Mouse (Mus musculus) hindbrain, embryonic 13.5 days (tissue): ENCODE measurements at regions not wholly inside any gene's neighbourhood (a gene's known extent, or its start where the extent isn't known, plus 50 kb on each side); places are given as distances from the start of the nearest gene placed in this dataset.

Experiments
- ATAC-seq: fragments of 200-750 bp; cut with Nextera tagmentation; 2 replicates; pipeline ENCODE4 v1.8.0; 2017; ENCODE audit warnings: moderate TSS enrichment; ENCODE audit not compliant: low FRiP score
- H3K27ac ChIP-seq: fragments of 300-500 bp; sonication (generic); 2 replicates; pipeline ENCODE4 v1.5.1; 2015; ENCODE audit warnings: inconsistent platforms, mild to moderate bottlenecking, moderate library complexity
- H3K27me3 ChIP-seq: fragments of 300-500 bp; sonication (generic); 2 replicates; pipeline ENCODE4 v1.6.1; 2015; ENCODE audit warnings: mild to moderate bottlenecking, inconsistent platforms
- H3K36me3 ChIP-seq: fragments of 300-500 bp; sonication (generic); 2 replicates; pipeline ENCODE4 v1.6.1; 2015; ENCODE audit warnings: mild to moderate bottlenecking, inconsistent platforms
- H3K4me1 ChIP-seq: fragments of 300-500 bp; sonication (generic); replicated peaks from 2 replicates; pipeline ENCODE4 v1.6.1; 2015; ENCODE audit warnings: inconsistent platforms
- H3K4me2 ChIP-seq: fragments of 300-500 bp; sonication (generic); 2 replicates; pipeline ENCODE4 v1.6.1; 2015; ENCODE audit warnings: inconsistent platforms, mild to moderate bottlenecking, moderate library complexity
- H3K4me3 ChIP-seq: fragments of 300-500 bp; sonication (generic); 2 replicates; pipeline ENCODE4 v1.5.1; 2015; ENCODE audit warnings: mild to moderate bottlenecking, inconsistent platforms
- H3K9ac ChIP-seq: fragments of 300-500 bp; sonication (generic); 2 replicates; pipeline ENCODE4 v1.6.1; 2015; ENCODE audit warnings: mild to moderate bottlenecking, inconsistent platforms
- H3K9me3 ChIP-seq: fragments of 300-500 bp; sonication (generic); 2 replicates; pipeline ENCODE4 v1.6.1; 2016; ENCODE audit warnings: inconsistent platforms
- WGBS: fragments of 180-500 bp; shearing (Covaris S2); methylation state at CpG from one replicate; pipeline ENCODE4 v1.1.7; 2015; 5-methylcytosine and 5-hydroxymethylcytosine counted together

DNA sequence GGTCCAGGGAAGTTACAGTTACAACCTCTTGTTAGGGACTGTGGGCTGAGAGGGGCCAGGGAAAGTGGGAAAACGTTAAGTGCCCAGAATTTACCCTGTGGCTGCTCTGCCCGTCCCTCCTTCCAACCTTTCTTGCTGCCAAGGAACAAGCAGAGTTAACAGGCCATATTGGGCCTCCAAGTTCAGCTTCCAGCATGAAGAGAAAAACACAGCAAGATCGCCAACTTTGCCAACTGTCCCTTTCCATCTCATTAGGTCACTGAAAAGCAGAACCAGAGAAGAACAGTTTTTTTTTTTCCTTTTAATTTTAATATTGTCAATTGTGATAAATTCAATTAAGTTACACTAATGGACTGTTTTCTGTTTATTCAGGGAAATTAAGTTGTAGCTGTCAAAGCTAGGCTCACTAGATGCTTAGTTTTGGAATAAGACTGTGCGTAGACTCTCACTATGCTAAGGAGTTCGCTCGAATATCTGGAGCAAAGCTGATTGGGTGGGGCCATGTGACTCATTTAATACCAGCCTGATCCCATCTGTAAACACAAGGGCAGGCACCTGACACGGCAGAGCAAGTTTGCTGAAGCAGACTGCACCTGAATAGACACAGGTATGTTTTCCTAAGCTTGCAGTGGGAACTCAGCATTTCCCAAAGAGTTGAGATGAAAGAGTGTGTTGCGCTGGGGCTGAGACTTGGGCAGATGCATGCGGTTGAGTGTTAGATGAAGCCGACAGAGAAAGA is 178.9 kb downstream of the Gm45692 start:
- no peak overlapping the region for H3K27ac ChIP-seq
- WGBS, result 89% methylated on average over 10 of the region's 10 CpGs
- H3K36me3 ChIP-seq, result no peaks in the 10 kb centered on the region
- no peak overlapping the region for H3K4me3 ChIP-seq
- no peaks in the 10 kb centered on the region for H3K9me3 ChIP-seq
- H3K4me2 ChIP-seq, result no peak overlapping the region
- peaks cover 6% of the 10 kb centered on the region for H3K4me1 ChIP-seq
- no peak overlapping the region for H3K9ac ChIP-seq
- peaks cover 10% of the 10 kb centered on the region; the same call in 1 of the 2 replicates for H3K27me3 ChIP-seq
- no peak for ATAC-seq

DNA sequence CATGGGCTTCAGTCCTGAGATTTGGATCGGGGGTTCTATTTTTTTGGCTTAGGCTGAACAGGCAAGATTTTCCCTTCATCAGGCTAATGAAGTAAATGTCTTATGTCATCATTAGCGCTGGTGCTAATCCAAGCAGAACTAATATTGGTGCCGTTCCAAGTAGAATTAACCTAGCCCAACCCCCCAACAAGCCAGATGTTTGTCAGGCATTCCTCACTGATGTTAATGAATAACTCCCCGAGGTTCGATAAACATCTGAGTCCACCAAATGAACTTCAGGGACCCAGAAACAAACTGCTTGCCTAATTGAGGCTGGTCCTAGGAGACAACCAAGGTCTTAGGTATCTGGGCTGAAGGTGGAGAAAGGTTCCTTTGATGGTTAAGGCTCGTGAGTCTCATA is 180.9 kb downstream of the Gm45692 start:
- no peak overlapping the region for H3K4me2 ChIP-seq
- H3K4me3 ChIP-seq, result no peak overlapping the region
- no peaks in the 10 kb centered on the region for H3K36me3 ChIP-seq
- H3K9ac ChIP-seq, result no peak overlapping the region
- H3K4me1 ChIP-seq, result peaks cover 15% of the 10 kb centered on the region
- H3K27ac ChIP-seq, result no peak overlapping the region
- WGBS, result 40% methylated on average over 6 of the region's 6 CpGs
- ATAC-seq, result no peak
- H3K9me3 ChIP-seq, result no peaks in the 10 kb centered on the region
- H3K27me3 ChIP-seq, result peaks cover 13% of the 10 kb centered on the region

DNA sequence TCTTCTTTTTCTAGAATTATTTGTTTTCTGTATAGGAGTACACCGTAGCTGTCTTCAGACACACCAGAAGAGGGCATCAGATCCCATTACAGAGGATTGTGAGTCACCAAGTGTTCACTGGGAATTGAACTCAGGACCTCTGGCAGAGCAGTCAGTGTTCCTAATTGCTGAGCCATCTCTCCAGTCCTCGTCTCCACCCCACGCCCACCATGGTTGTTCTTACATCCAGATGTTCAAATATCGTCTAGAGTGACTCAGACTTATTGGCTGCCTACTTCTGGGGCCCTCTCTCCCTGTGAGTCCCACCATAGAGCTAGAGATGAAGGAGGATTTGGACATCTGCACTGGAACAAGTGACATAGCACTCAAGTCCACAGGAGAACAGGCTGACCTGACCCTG is 182.6 kb downstream of the Gm45692 start:
- no peak for ATAC-seq
- no peaks in the 10 kb centered on the region for H3K9me3 ChIP-seq
- H3K36me3 ChIP-seq, result no peaks in the 10 kb centered on the region
- WGBS, result 84% methylated on average over 4 of the region's 4 CpGs
- no peak overlapping the region for H3K4me2 ChIP-seq
- H3K27me3 ChIP-seq, result peaks cover 13% of the 10 kb centered on the region
- H3K4me3 ChIP-seq, result no peak overlapping the region
- H3K27ac ChIP-seq, result no peak overlapping the region
- H3K9ac ChIP-seq, result no peak overlapping the region
- peaks cover 21% of the 10 kb centered on the region for H3K4me1 ChIP-seq

DNA sequence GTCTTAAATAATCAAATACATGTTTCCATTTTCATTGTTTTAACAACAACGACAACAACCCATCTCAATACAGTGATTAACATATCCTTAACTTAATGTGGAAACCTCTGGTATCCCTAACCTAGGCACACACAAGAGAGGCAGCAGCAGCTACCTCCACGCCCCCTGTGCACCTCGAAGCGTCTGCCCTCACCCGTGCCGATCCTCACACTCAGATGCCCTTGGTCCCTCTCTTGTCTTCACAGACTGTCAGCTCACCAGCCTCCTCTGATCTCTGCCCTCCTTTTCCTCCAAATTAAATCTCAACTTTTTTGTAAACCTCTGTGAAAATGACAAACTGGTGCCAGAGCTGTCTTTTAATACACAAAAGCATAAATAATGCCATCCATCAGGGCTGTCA is 185.2 kb downstream of the Gm45692 start:
- H3K4me3 ChIP-seq, result no peak overlapping the region
- 38% methylated on average over 6 of the region's 6 CpGs for WGBS
- no peaks in the 10 kb centered on the region for H3K9me3 ChIP-seq
- peaks cover 35% of the 10 kb centered on the region for H3K4me1 ChIP-seq
- H3K4me2 ChIP-seq, result no peak overlapping the region
- no peaks in the 10 kb centered on the region for H3K36me3 ChIP-seq
- H3K9ac ChIP-seq, result no peak overlapping the region
- H3K27me3 ChIP-seq, result peaks cover 25% of the 10 kb centered on the region
- peak; percentile 33; the same call in 1 of the 2 replicates for ATAC-seq
- no peak overlapping the region for H3K27ac ChIP-seq

DNA sequence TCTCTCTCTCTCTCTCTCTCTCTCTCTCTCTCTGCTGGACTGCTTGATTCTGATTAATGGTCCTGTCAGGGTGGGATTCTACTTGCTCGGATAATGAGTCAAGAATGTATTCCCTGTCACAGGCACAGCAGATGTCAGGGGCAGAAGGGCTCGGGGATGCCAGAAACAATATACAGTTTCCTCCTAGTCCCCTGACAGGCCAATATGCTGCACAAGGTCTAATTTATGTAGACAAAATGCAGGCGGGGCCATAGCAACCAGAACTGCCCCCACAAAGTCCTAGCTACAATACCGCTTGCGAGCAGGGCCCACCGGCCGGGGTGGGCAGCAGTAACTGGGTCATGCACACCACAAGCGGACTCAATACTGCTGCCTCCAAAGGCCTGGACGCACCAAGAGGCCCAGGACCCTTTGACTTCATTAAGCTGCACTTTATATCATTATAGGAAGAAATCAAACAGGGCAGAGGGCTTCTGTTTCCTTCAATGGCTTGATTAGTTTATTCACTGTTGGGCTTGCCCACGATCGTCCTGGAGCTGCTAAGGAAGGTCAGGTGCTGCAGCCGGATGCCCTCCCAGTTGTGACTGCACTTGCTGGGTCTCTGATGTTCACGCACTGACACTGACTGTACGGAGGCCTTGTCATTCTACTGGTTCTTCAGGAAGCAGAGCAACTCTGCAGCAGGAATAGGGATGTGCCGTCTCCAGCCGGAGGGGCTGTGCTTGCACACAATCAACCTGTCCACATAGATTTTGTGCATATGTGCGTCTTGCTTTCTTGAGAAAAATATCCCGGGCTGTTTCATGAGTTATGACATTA is 185.9 kb downstream of the Gm45692 start:
- no peak overlapping the region for H3K4me3 ChIP-seq
- H3K36me3 ChIP-seq, result no peaks in the 10 kb centered on the region
- ATAC-seq, result peak; percentile 90
- H3K27ac ChIP-seq, result peak overlapping the region; percentile 73
- 41% methylated on average over 18 of the region's 18 CpGs for WGBS
- peaks cover 35% of the 10 kb centered on the region for H3K4me1 ChIP-seq
- H3K4me2 ChIP-seq, result 0 out of 2 replicates have a peak overlapping the region, but pooled peaks have one; percentile 4
- H3K27me3 ChIP-seq, result peaks cover 28% of the 10 kb centered on the region
- H3K9ac ChIP-seq, result peak overlapping the region; percentile 15; the same call in 1 of the 2 replicates
- H3K9me3 ChIP-seq, result no peaks in the 10 kb centered on the region

DNA sequence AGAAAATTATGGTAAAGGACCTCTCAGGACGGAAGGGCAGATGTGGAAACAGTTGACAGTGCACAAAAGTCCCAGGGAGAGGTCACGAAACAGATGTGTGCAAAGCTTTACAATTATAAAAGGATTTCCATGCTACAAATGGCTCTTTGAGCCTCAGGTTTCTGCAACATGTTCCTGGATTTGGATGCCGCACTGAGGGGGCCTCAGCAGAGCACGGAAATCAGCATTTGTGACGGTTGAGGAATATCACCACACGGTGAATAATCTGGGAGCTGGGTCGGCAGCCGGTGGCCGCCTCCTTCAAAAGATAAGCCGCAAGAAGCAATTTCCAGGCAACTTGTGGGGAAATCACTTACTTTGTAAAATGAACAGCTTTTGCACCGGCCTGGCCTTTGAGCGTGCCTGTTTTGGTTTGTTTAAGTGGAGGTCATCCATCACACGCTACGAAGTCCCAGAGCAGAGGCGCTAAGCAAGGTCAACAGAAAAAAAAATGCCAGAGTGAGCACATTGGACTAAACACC is 188.8 kb downstream of the Gm45692 start:
- no peaks in the 10 kb centered on the region for H3K36me3 ChIP-seq
- no peak overlapping the region for H3K27ac ChIP-seq
- no peak for ATAC-seq
- peaks cover 29% of the 10 kb centered on the region for H3K4me1 ChIP-seq
- no peak overlapping the region for H3K4me3 ChIP-seq
- no peaks in the 10 kb centered on the region for H3K9me3 ChIP-seq
- 25% methylated on average over 15 of the region's 15 CpGs for WGBS
- peaks cover 23% of the 10 kb centered on the region for H3K27me3 ChIP-seq
- no peak overlapping the region for H3K9ac ChIP-seq
- 0 out of 2 replicates have a peak overlapping the region, but pooled peaks have one; percentile 13 for H3K4me2 ChIP-seq

DNA sequence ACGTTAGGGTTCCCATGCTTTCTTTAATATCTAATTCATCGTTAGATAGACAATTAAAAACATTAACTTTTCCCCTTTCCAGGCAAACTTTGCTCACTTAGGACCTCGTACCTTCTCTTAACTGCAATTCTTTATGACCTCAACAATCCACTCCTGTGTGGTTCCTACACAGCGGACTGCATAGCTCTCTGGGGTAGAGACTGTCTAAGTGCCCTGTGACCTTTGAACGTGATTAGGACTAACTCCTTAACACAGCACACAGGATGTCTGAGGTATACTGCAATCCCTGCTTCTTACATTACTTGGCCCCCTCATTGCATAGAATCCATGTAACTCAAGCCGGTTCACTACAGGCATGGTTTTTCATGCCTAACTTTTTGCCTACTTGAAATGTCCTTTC is 190.4 kb downstream of the Gm45692 start:
- H3K4me2 ChIP-seq, result no peak overlapping the region
- no peaks in the 10 kb centered on the region for H3K36me3 ChIP-seq
- no peak overlapping the region for H3K4me3 ChIP-seq
- H3K27ac ChIP-seq, result no peak overlapping the region
- peaks cover 19% of the 10 kb centered on the region for H3K27me3 ChIP-seq
- no peak overlapping the region for H3K9ac ChIP-seq
- peaks cover 26% of the 10 kb centered on the region for H3K4me1 ChIP-seq
- 88% methylated on average over 6 of the region's 6 CpGs for WGBS
- no peak for ATAC-seq
- H3K9me3 ChIP-seq, result no peaks in the 10 kb centered on the region

DNA sequence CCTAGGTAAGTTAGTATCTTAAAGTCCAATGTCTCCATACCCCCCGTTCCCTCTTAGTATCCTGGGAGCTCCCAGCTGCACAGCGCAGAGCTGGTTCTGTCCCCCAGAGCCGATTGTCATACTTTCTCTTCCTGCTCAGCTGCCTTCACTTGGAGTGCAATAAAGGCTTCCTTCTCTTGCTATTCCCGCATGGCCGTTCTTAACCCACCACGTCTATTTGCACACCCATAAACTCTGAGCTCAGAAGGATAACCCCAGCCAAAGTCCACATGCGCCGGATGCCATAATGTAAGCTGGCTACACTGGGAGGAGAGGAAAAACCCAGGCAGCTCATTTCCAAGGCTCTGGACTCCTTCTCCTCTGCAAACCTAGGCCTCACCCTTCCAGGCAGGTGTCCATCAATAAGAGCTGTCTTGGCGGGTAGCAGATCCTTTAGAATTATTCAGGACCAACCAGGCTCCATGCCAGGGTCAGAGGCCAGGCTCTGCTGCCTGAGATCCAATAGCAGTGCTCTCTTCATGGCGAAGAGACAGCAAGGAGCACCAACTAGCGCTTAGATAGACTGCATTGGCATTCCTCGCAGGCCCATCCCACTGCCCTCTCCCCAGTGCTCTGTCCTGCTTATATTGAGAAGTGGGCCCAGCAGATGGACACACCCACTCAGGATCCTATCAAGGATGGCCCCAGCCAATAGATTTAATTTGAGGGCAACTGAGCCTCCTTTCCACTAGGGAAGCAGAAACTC is 204.4 kb downstream of the Gm45692 start:
- no peak overlapping the region for H3K4me3 ChIP-seq
- H3K36me3 ChIP-seq, result no peaks in the 10 kb centered on the region
- no peak overlapping the region for H3K4me2 ChIP-seq
- no peak for ATAC-seq
- no peaks in the 10 kb centered on the region for H3K9me3 ChIP-seq
- H3K9ac ChIP-seq, result no peak overlapping the region
- no peaks in the 10 kb centered on the region for H3K4me1 ChIP-seq
- 90% methylated on average over 12 of the region's 12 CpGs for WGBS
- no peak overlapping the region for H3K27ac ChIP-seq
- H3K27me3 ChIP-seq, result 0 out of 2 replicates have a peak, but pooled peaks cover 7% of the 10 kb centered on the region

DNA sequence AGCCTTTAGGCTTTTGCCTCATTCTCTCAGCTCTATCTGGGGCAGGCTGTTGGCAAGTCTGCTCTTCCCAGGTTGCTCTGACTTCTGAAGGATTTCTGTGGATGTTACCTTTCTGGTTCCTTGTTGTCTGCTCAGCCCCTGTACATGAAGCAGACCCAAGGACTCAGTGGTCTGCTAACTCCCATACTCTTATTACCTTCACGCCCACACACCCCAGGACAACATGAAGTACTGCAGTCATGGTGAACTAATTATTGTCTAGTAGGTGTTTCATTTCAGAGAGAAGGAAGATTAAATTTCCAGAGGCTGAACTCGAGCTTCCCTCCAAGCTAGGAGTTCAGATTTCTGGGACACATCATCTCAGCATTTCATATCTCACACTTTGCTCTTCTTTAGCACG is 205.3 kb downstream of the Gm45692 start:
- H3K4me2 ChIP-seq, result no peak overlapping the region
- no peaks in the 10 kb centered on the region for H3K36me3 ChIP-seq
- H3K27me3 ChIP-seq, result 0 out of 2 replicates have a peak, but pooled peaks cover 7% of the 10 kb centered on the region
- no peak overlapping the region for H3K4me3 ChIP-seq
- no peak for ATAC-seq
- H3K27ac ChIP-seq, result no peak overlapping the region
- H3K9ac ChIP-seq, result no peak overlapping the region
- no peaks in the 10 kb centered on the region for H3K4me1 ChIP-seq
- no peaks in the 10 kb centered on the region for H3K9me3 ChIP-seq
- WGBS, result 80% methylated on average over 3 of the region's 3 CpGs

DNA sequence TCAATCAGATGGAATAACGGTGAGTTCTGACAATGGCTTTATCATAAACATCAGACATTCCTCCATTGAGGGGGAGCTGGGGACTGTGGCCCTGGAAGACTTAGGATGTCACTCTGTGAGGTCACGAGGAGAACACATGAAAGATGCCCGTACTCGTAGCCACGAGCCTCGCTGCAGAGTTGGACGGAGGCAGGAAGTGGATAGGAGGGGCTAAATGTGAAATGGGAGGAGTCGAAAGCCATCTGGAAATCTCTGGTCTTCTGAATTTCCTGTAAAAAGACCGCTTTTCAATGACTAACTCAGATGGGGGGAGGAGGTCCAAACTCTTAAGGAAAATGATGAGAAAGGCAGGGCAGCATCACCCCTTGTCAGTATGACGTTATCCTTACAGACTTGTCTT is 210.5 kb downstream of the Gm45692 start:
- H3K27ac ChIP-seq, result no peak overlapping the region
- no peaks in the 10 kb centered on the region for H3K36me3 ChIP-seq
- H3K27me3 ChIP-seq, result no peaks in the 10 kb centered on the region
- H3K9ac ChIP-seq, result no peak overlapping the region
- no peaks in the 10 kb centered on the region for H3K9me3 ChIP-seq
- no peak for ATAC-seq
- H3K4me3 ChIP-seq, result no peak overlapping the region
- no peak overlapping the region for H3K4me2 ChIP-seq
- WGBS, result 78% methylated on average over 10 of the region's 10 CpGs
- H3K4me1 ChIP-seq, result no peaks in the 10 kb centered on the region

DNA sequence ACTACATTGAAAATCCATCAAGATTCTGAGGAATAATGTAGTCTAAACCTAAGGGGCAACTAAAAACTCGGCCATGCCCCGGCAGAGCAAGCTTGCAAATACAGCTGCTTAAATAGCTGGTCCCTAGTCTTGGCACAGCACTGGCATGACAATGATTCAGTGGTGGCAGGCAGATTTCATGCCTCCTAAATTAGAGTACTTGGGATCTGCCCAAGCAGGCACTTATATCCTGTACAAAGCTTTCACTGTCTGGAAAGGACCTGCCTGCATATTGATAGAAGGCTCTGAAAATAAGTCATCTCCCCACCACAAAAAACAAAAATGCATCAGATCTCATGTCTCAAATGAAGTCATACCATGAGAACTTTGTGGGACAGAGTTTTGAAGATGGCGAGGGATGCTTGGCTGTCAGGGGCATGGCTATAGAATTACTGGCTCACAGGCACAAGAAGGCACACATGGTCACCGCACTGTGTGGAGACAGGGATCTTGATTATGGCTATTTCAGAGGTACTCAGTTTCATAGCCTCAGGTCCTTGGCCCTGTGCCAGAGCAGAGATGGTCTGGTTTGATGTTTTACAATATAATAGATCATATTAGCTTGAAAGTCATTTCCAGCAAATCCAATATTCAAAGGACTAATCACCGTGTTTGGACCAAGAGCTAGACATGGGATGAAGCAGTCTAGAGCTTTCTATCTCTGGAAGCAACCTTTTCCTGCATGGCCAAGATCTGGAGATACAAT is 217.7 kb downstream of the Gm45692 start:
- 87% methylated on average over 5 of the region's 5 CpGs for WGBS
- no peak for ATAC-seq
- no peaks in the 10 kb centered on the region for H3K9me3 ChIP-seq

More for the DNA sequence above, 217.7 kb downstream of the Gm45692 start:
- Histone ChIP-seq H3K27ac (no peak overlapping the region), H3K4me1 (no peaks in the 10 kb centered on the region), H3K4me3 (no peak overlapping the region), H3K27me3 (peaks cover 3% of the 10 kb centered on the region; the same call in 1 of the 2 replicates), H3K4me2 (no peak overlapping the region), H3K36me3 (no peaks in the 10 kb centered on the region), H3K9ac (no peak overlapping the region)
